Mouse (Mus musculus) C2C12 (cell line): Measurements from ENCODE around the gene Vmn2r88. TPM values are rescaled to one million over a fixed set of nuclear protein-coding genes. Genes with fewer than 3 reads are reported as not detected.
"Not testable (repeated sequence)": the region's sequence is repeated elsewhere in the genome, so short reads cannot be mapped to it uniquely, and the experiment has no call there.

Experiments used
- H3K27me3 ChIP-seq: one replicate; pipeline ENCODE4 v1.6.1; 2011; ENCODE audit not compliant: control insufficient read depth, insufficient read depth, insufficient read length
- H3K36me3 ChIP-seq: one replicate; pipeline ENCODE4 v1.6.1; 2011; ENCODE audit not compliant: control insufficient read depth, insufficient read depth
- H3K4me3 ChIP-seq: one replicate; pipeline ENCODE4 v1.5.1; 2011; ENCODE audit warnings: mild to moderate bottlenecking, control low read depth; ENCODE audit not compliant: poor library complexity, insufficient read depth, severe bottlenecking
- H3K79me2 ChIP-seq: one replicate; pipeline ENCODE4 v1.6.1; 2011; ENCODE audit not compliant: control insufficient read depth, insufficient read depth
- H3K79me3 ChIP-seq: one replicate; pipeline ENCODE4 v1.6.1; 2011; ENCODE audit warnings: low read depth, control low read depth
- H3ac ChIP-seq: one replicate; pipeline ENCODE3; 2011; ENCODE audit warnings: low read depth; ENCODE audit not compliant: control insufficient read depth, insufficient read length
- CEBPB ChIP-seq: IDR thresholded peaks from one replicate; pipeline ENCODE4 v1.6.1; 2011; ENCODE audit warnings: low read depth, mild to moderate bottlenecking, control low read depth, moderate library complexity
- CTCF ChIP-seq: IDR thresholded peaks from one replicate; pipeline ENCODE4 v1.5.1; 2011; ENCODE audit not compliant: control insufficient read depth, insufficient read depth, insufficient read length
- FOSL1 ChIP-seq: IDR thresholded peaks from one replicate; pipeline ENCODE4 v1.8.0; 2011; ENCODE audit warnings: mild to moderate bottlenecking, low read length; ENCODE audit not compliant: poor library complexity, insufficient read depth, severe bottlenecking
- MAX ChIP-seq: IDR thresholded peaks from one replicate; pipeline ENCODE4 v1.6.1; 2011; ENCODE audit warnings: mild to moderate bottlenecking, control low read depth
- MYOD1 ChIP-seq: IDR thresholded peaks from one replicate; pipeline ENCODE4 v1.6.1; 2011; ENCODE audit warnings: low read depth; ENCODE audit not compliant: control insufficient read depth, insufficient read length
- MYOG ChIP-seq: IDR thresholded peaks from one replicate; pipeline ENCODE4 v1.6.1; 2011; ENCODE audit not compliant: control insufficient read depth, insufficient read length; ENCODE audit errors: extremely low read depth
- USF1 ChIP-seq: IDR thresholded peaks from one replicate; pipeline ENCODE4 v1.6.1; 2011; ENCODE audit warnings: low read depth, mild to moderate bottlenecking, control low read depth, moderate library complexity
- polyA plus RNA-seq: library from polyadenylated mRNA; unstranded; fragments of >200 nt; fragmentation: generic; extraction: Trizol; gene quantifications from one replicate; pipeline ENCODE4 v1.2.1, GENCODE M21; 2012; ENCODE audit warnings: missing spikeins

Vmn2r88 gene
- polyA plus RNA-seq, 1 experiment = not detected

DNA sequence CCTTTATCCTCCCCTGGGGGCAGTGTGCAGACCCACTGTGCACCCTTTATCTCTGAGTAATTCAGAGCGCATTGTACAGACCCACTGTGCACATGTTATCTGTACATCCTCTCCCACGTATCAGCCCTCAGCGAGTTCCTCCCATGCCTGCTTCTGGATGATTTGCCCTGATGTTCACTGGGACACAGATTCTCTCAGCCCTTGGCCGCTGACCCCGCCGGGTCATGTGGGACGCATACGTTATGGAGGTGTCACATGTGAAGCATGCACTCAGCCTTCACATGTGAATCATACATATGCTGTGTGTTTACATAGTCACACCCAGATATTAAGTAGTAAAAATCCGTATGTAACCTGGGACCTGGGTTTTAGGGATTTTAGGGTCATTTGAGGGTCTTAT, 22.4 kb upstream of the Vmn2r88 start:
- no peaks in the 10 kb centered on the region for H3K27me3 ChIP-seq
- TF ChIP-seq MAX (no peak), MYOD1 (no peak), USF1 (no peak), FOSL1 (no peak), MYOG (no peak), CTCF (no peak), CEBPB (no peak)
- H3K36me3 ChIP-seq = no peaks in the 10 kb centered on the region
- H3ac ChIP-seq = no peak overlapping the region
- no peak overlapping the region for H3K4me3 ChIP-seq
- H3K79me3 ChIP-seq = no peaks in the 10 kb centered on the region
- H3K79me2 ChIP-seq = no peaks in the 10 kb centered on the region

DNA sequence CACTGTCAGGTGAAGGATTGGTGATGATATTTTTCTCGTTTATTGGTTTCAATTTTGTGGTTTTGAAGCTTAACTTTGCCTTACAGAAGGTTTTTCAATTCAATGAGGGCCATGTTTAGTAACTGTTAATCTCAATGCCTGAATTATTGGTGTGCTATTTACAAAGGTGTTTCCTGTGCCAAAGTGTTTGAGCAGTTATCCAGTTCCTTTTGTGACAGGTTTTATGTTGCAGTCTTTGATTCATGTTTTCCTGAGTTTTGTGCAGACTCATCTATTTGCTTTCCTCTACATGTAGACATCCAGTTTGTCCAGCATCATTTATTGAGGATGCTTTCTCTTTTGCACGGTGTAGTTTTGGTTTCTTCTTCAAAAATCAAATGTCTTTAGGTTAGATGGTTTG, 13.3 kb downstream of the Vmn2r88 start:
- Histone ChIP-seq H3K4me3 (no peak overlapping the region), H3K36me3 (no peaks in the 10 kb centered on the region), H3K79me2 (no peaks in the 10 kb centered on the region), H3K79me3 (no peaks in the 10 kb centered on the region), H3ac (no peak overlapping the region), H3K27me3 (no peaks in the 10 kb centered on the region)
- TF ChIP-seq FOSL1 = no peak
- no peak for TF ChIP-seq USF1
- no peak for TF ChIP-seq MYOG
- TF ChIP-seq MAX = no peak
- TF ChIP-seq CTCF = no peak
- no peak for TF ChIP-seq MYOD1
- TF ChIP-seq CEBPB = no peak

DNA sequence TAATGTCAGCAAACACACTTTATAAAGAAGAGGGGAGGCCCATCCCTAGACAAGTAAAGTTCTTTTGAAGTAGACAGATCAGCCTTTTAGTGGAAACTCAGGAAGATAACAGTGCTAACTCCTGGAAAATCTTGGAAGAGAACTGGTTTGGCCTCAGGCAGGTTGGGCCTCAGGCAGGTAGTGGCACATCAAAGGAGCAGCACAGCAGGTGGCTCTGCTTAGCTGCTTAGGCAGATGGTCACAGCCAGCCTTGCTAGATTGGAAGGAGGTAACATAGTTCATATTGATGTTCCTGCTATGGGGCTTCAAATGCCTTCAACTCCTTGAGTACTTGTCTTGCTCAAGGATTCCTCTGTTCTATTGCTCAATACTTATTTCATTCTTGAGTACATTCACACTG, 19.5 kb downstream of the Vmn2r88 start:
- not testable (repeated sequence) for H3K36me3 ChIP-seq, H3K79me2 ChIP-seq, H3K27me3 ChIP-seq, H3K79me3 ChIP-seq, H3ac ChIP-seq, H3K4me3 ChIP-seq

DNA sequence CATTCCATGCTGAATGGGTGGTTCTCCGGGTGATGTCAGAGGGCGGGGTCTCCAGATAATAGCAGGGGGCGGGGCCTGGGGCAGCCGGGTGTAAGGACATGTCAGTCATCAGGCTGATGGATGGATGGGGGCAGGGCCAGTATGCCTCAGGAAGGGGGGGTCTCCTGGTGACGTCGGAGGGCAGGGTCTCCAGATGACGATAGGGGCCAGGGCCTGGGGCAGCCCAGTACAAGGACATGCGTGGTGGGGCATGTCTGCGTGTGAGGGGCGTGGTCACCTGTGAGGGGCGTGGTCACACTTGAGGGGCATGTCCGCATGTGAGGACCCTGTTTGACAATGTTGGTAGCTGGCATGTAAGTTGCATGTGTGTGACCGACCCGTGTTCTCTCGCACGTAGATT, 23.9 kb downstream of the Vmn2r88 start:
- no peak overlapping the region for H3K4me3 ChIP-seq
- no peaks in the 10 kb centered on the region for H3K79me3 ChIP-seq
- TF ChIP-seq CEBPB (no peak), MYOD1 (no peak)
- no peak overlapping the region for H3ac ChIP-seq
- H3K27me3 ChIP-seq = no peaks in the 10 kb centered on the region
- no peaks in the 10 kb centered on the region for H3K79me2 ChIP-seq
- no peaks in the 10 kb centered on the region for H3K36me3 ChIP-seq

DNA sequence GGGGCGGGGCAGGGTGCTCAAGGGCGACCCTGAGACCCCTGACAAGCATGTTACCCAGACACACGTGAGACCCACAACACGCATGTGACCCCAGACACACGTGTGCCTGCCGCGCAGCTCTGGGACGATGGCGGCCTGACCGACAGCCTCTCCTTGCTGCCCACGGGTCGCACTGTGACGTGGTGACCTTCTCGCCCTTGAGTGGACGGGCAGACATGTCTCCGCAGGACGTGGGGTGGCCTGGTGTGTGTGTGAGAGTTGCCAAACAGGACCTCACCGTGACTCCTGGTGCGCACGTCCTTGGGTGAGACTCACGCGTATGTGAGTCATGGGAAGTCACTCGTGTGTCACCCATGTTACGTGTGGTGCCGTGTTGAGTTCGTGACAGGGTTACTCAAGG, 24.4 kb downstream of the Vmn2r88 start:
- Histone ChIP-seq H3K79me2 (no peaks in the 10 kb centered on the region), H3ac (no peak overlapping the region), H3K27me3 (no peaks in the 10 kb centered on the region), H3K36me3 (no peaks in the 10 kb centered on the region), H3K79me3 (no peaks in the 10 kb centered on the region), H3K4me3 (no peak overlapping the region)
- no peak for TF ChIP-seq USF1
- TF ChIP-seq FOSL1 = no peak
- no peak for TF ChIP-seq CTCF
- TF ChIP-seq MAX = no peak
- no peak for TF ChIP-seq MYOG
- no peak for TF ChIP-seq MYOD1
- no peak for TF ChIP-seq CEBPB

DNA sequence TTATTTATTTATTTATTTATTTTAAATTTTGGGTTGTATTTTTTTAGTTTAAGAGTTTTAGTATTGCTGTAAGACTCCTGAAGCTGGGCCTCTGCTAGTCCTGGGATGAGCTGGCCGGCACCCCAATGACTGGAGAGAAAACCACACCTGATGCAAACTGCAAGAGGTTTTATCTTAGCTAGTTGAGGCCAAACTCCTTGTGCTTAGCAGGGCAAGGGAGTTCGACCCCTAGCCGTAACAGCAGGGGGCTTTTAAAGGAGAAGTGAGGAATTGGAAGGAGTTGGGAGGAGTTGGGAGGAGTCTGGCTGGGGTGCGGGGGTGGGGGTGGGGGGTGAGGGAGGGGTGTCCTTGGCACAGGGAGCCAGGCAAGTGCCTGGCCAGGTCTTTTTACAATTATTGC, 28.3 kb downstream of the Vmn2r88 start:
- H3K79me2 ChIP-seq = no peaks in the 10 kb centered on the region
- H3K79me3 ChIP-seq = no peaks in the 10 kb centered on the region
- no peak overlapping the region for H3ac ChIP-seq
- H3K4me3 ChIP-seq = no peak overlapping the region
- no peak for TF ChIP-seq USF1
- no peak for TF ChIP-seq FOSL1
- no peak for TF ChIP-seq CTCF
- no peak for TF ChIP-seq MAX
- no peak for TF ChIP-seq MYOD1
- no peak for TF ChIP-seq MYOG
- no peak for TF ChIP-seq CEBPB
- H3K36me3 ChIP-seq = no peaks in the 10 kb centered on the region
- no peaks in the 10 kb centered on the region for H3K27me3 ChIP-seq

DNA sequence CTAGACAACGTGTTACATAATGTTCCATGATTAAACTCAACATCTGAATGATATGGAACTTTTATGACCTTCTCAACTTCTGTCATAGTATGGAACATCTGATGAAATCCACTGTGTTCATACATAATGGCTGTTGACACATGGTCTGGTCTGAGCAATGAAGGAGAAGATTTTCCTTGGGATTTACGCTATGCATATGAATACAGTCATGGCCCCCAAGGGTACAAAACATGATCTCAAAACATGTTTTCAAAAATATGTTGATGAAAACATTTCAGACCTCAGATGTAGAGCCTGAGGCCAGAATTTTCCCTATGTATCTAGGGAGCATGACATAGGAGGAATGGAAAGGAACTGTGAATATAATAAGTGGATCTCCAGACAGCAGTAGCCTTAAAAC, 40.9 kb downstream of the Vmn2r88 start, which contains the start of gene Vmn2r89:
TSS of gene Vmn2r89 (plus strand) at position 301 of the 400 bp plus-strand sequence.
- H3K36me3 ChIP-seq, H3K79me3 ChIP-seq, H3K4me3 ChIP-seq, H3ac ChIP-seq, H3K79me2 ChIP-seq, H3K27me3 ChIP-seq: not testable (repeated sequence)

Other genes starting within 250 kb of the Vmn2r88 start
- gene Rnase2b, start 248.6 kb upstream of the Vmn2r88 start, polyA plus RNA-seq = not detected
- gene Ang2, start 211.7 kb upstream of the Vmn2r88 start, polyA plus RNA-seq = 1.7 TPM
- not detected for gene Ear14, start 207.4 kb upstream of the Vmn2r88 start, polyA plus RNA-seq
- gene Rnase2a, start 154.7 kb upstream of the Vmn2r88 start, polyA plus RNA-seq = not detected
- not detected for gene Gm7247, start 49.1 kb upstream of the Vmn2r88 start, polyA plus RNA-seq
- gene Vmn2r89, start 41.0 kb downstream of the Vmn2r88 start, polyA plus RNA-seq = not detected
- gene Gm5622, start 142.0 kb downstream of the Vmn2r88 start, polyA plus RNA-seq = not detected
- gene Gm17175, start 163.2 kb downstream of the Vmn2r88 start, polyA plus RNA-seq = not detected
- not detected for gene Gm17174, start 181.3 kb downstream of the Vmn2r88 start, polyA plus RNA-seq
- not detected for gene Gm17078, start 200.5 kb downstream of the Vmn2r88 start, polyA plus RNA-seq
- gene Gm4181, start 224.8 kb downstream of the Vmn2r88 start, polyA plus RNA-seq = 0.19 TPM